Mouse (Mus musculus): ENCODE measurements at regions not wholly inside any gene's neighbourhood (a gene's known extent, or its start where the extent isn't known, plus 50 kb on each side); places are given as distances from the start of the nearest gene placed in this dataset.

- no peak for DNase-seq (ENCODE audit: low spot score in 2 of 2)
Measured at GRCm38 (mm10) chr16:46331336-46331735, 167.0 kb downstream of the Nectin3 start.

- DNase-seq (ENCODE audit: low spot score in 2 of 2) = no peak
Measured at GRCm38 (mm10) chr16:46299079-46299721, 144.3 kb upstream of the Gm4737 start.

GRCm38 (mm10) chr16:46297192-46297591 lies 142.3 kb upstream of the Gm4737 start:
- DNase-seq (ENCODE audit: low spot score in 2 of 2) = no peak

- no peak for DNase-seq (ENCODE audit: low spot score in 2 of 2)
Measured at GRCm38 (mm10) chr16:46296412-46296811, 141.5 kb upstream of the Gm4737 start.

- no peak for DNase-seq (ENCODE audit: low spot score in 2 of 2)
Measured at GRCm38 (mm10) chr16:46293831-46294230, 139.0 kb upstream of the Gm4737 start.

- DNase-seq (ENCODE audit: low spot score in 2 of 2) = no peak
Measured at GRCm38 (mm10) chr16:46291067-46291833, 136.4 kb upstream of the Gm4737 start.

- DNase-seq (ENCODE audit: low spot score in 2 of 2) = peak; percentile 8 to 37
Measured at GRCm38 (mm10) chr16:46290199-46290598, 135.3 kb upstream of the Gm4737 start.

GRCm38 (mm10) chr16:46267533-46267932 lies 112.7 kb upstream of the Gm4737 start:
- DNase-seq (ENCODE audit: low spot score in 2 of 2) = no peak

- no peak for DNase-seq (ENCODE audit: low spot score in 2 of 2)
Measured at GRCm38 (mm10) chr16:46251639-46252038, 96.8 kb upstream of the Gm4737 start.

- no peak for DNase-seq (ENCODE audit: low spot score in 2 of 2)
Measured at GRCm38 (mm10) chr16:46250943-46251342, 96.1 kb upstream of the Gm4737 start.

- no peak for DNase-seq (ENCODE audit: low spot score in 2 of 2)
Measured at GRCm38 (mm10) chr16:46245598-46245997, 90.7 kb upstream of the Gm4737 start.

- DNase-seq (ENCODE audit: low spot score in 2 of 2) = no peak
Measured at GRCm38 (mm10) chr16:46228744-46229143, 73.9 kb upstream of the Gm4737 start.

GRCm38 (mm10) chr16:46223084-46223600 lies 68.3 kb upstream of the Gm4737 start:
- no peak for DNase-seq (ENCODE audit: low spot score in 2 of 2)

- no peak for DNase-seq (ENCODE audit: low spot score in 2 of 2)
Measured at GRCm38 (mm10) chr16:46212504-46212903, 57.6 kb upstream of the Gm4737 start.

GRCm38 (mm10) chr16:46211914-46212313 lies 57.0 kb upstream of the Gm4737 start:
- no peak for DNase-seq (ENCODE audit: low spot score in 2 of 2)

GRCm38 (mm10) chr16:46205114-46205513 lies 50.2 kb upstream of the Gm4737 start:
- no peak for DNase-seq (ENCODE audit: low spot score in 2 of 2)
